Mouse (Mus musculus) CH12.LX (cell line): Measurements from ENCODE around the gene Baiap2l1. TPM values are rescaled to one million over a fixed set of nuclear protein-coding genes. Genes with fewer than 3 reads are reported as not detected.

ENCODE experiments used
- DNase-seq: peaks from one replicate; pipeline ENCODE4 v3.0.0-alpha.2; 2013; ENCODE audit errors: extremely low read depth
- H3K27ac ChIP-seq: 2 replicates; pipeline ENCODE4 v1.5.1; 2012; ENCODE audit warnings: low read depth, mild to moderate bottlenecking, control low read depth, moderate library complexity; ENCODE audit not compliant: insufficient read depth
- H3K27me3 ChIP-seq: replicated peaks from 2 replicates; pipeline ENCODE3; 2012; ENCODE audit warnings: inconsistent platforms
- H3K36me3 ChIP-seq, 2 experiments: replicated peaks in 1 of 2; 2 replicates each; pipeline versions ENCODE3 to v1.6.1; 2012; ENCODE audit warnings: inconsistent platforms in 1 of 2, low read length in 1 of 2, mild to moderate bottlenecking in 1 of 2, mixed read lengths in 1 of 2, moderate library complexity in 1 of 2; ENCODE audit not compliant: control insufficient read depth in 1 of 2, insufficient read depth in 1 of 2
- H3K4me1 ChIP-seq, 2 experiments: 2 replicates each; pipeline ENCODE4 v1.6.1; 2012; ENCODE audit warnings: inconsistent platforms in 1 of 2, moderate library complexity in 1 of 2; ENCODE audit not compliant: insufficient read depth in 2 of 2, control insufficient read depth in 1 of 2
- H3K4me2 ChIP-seq: 2 replicates; pipeline ENCODE4 v1.6.1; 2012; ENCODE audit warnings: low read depth, mild to moderate bottlenecking, control low read depth; ENCODE audit not compliant: poor library complexity, insufficient read depth, severe bottlenecking
- H3K4me3 ChIP-seq, 3 experiments: fragments of 150-350 bp in 1 of 3; sonication (generic) in 1 of 3; replicated peaks in 1 of 3; 2 replicates each; pipeline versions ENCODE3 to v1.5.1; 2011 to 2012; ENCODE audit warnings: low read depth in 2 of 3, low read length in 2 of 3, mild to moderate bottlenecking in 2 of 3, moderate library complexity in 2 of 3, control low read depth in 1 of 3, improper control_type of control experiment in 1 of 3, inconsistent platforms in 1 of 3, mixed read lengths in 1 of 3; ENCODE audit not compliant: poor library complexity in 1 of 3
- H3K79me2 ChIP-seq: replicated peaks from 2 replicates; pipeline ENCODE4 v1.6.1; 2012; ENCODE audit warnings: mild to moderate bottlenecking, moderate library complexity; ENCODE audit not compliant: control insufficient read depth, poor library complexity, insufficient read depth, severe bottlenecking; ENCODE audit errors: extremely low read depth
- H3K9ac ChIP-seq: 2 replicates; pipeline ENCODE4 v1.6.1; 2012; ENCODE audit warnings: low read depth, mild to moderate bottlenecking, control low read depth, moderate library complexity; ENCODE audit not compliant: insufficient read depth
- H3K9me3 ChIP-seq: replicated peaks from 2 replicates; pipeline ENCODE3; 2012; ENCODE audit warnings: low read length, inconsistent platforms, mixed read lengths
- CHD1 ChIP-seq: IDR thresholded peaks from 2 replicates; pipeline ENCODE4 v1.6.1; 2012; ENCODE audit warnings: low read depth, low read length, improper control_type of control experiment, inconsistent platforms
- CHD2 ChIP-seq: IDR thresholded peaks from 2 replicates; pipeline ENCODE4 v1.6.1; 2011; ENCODE audit warnings: low read length, improper control_type of control experiment
- CTCF ChIP-seq, 2 experiments: IDR thresholded peaks in 1 of 2; conservative IDR thresholded peaks in 1 of 2; 2 replicates each; pipeline ENCODE4 v1.5.1; 2011 to 2012; ENCODE audit warnings: low read depth in 2 of 2, low read length in 2 of 2, improper control_type of control experiment in 1 of 2, inconsistent platforms in 1 of 2, mild to moderate bottlenecking in 1 of 2, moderate library complexity in 1 of 2
- ELF1 ChIP-seq: IDR thresholded peaks from 2 replicates; pipeline ENCODE4 v1.6.1; 2014; ENCODE audit warnings: low read depth, mild to moderate bottlenecking, inconsistent platforms, low read length, improper control_type of control experiment
- EP300 ChIP-seq: IDR thresholded peaks from 2 replicates; pipeline ENCODE4 v1.6.1; 2011; ENCODE audit warnings: low read length, improper control_type of control experiment
- ETS1 ChIP-seq: conservative IDR thresholded peaks from 2 replicates; pipeline ENCODE4 v1.6.1; 2012; ENCODE audit warnings: low read depth, mild to moderate bottlenecking, inconsistent platforms, low read length, improper control_type of control experiment, moderate library complexity
- HCFC1 ChIP-seq: IDR thresholded peaks from 2 replicates; pipeline ENCODE4 v1.6.1; 2012; ENCODE audit warnings: low read depth, mild to moderate bottlenecking, inconsistent platforms, low read length, improper control_type of control experiment
- JUN ChIP-seq: IDR thresholded peaks from 2 replicates; pipeline ENCODE4 v1.6.1; 2011; ENCODE audit warnings: low read depth, mild to moderate bottlenecking, low read length, improper control_type of control experiment, moderate library complexity; ENCODE audit not compliant: insufficient read depth
- KAT2A ChIP-seq: IDR thresholded peaks from 2 replicates; pipeline ENCODE4 v1.6.1; 2012; ENCODE audit warnings: low read length, improper control_type of control experiment, inconsistent platforms; ENCODE audit not compliant: insufficient replicate concordance
- MAFK ChIP-seq: IDR thresholded peaks from 2 replicates; pipeline ENCODE4 v1.6.1; 2011; ENCODE audit warnings: low read length, improper control_type of control experiment; ENCODE audit not compliant: insufficient replicate concordance
- MAX ChIP-seq: IDR thresholded peaks from 2 replicates; pipeline ENCODE4 v1.6.1; 2011; ENCODE audit warnings: low read length, improper control_type of control experiment
- MEF2A ChIP-seq: IDR thresholded peaks from 2 replicates; pipeline ENCODE4 v1.6.1; 2014; ENCODE audit warnings: low read depth, mild to moderate bottlenecking, inconsistent platforms, low read length, improper control_type of control experiment, borderline replicate concordance
- MYC ChIP-seq: IDR thresholded peaks from 2 replicates; pipeline ENCODE4 v1.6.1; 2011; ENCODE audit warnings: low read depth, mild to moderate bottlenecking, improper control_type of control experiment, low read length
- NELFE ChIP-seq: IDR thresholded peaks from 2 replicates; pipeline ENCODE4 v1.6.1; 2011; ENCODE audit warnings: low read depth, low read length, improper control_type of control experiment
- NRF1 ChIP-seq: IDR thresholded peaks from 2 replicates; pipeline ENCODE4 v1.6.1; 2014; ENCODE audit warnings: low read depth, mild to moderate bottlenecking, inconsistent platforms, low read length, improper control_type of control experiment, moderate library complexity
- POLR2A ChIP-seq: IDR thresholded peaks from 2 replicates; pipeline ENCODE4 v1.6.1; 2011; ENCODE audit warnings: low read depth, mild to moderate bottlenecking, improper control_type of control experiment, low read length
- POLR2AphosphoS2 ChIP-seq: IDR thresholded peaks from 2 replicates; pipeline ENCODE4 v1.6.1; 2011; ENCODE audit warnings: low read depth, low read length, improper control_type of control experiment
- RAD21 ChIP-seq: IDR thresholded peaks from 2 replicates; pipeline ENCODE4 v1.6.1; 2011; ENCODE audit warnings: low read depth, mild to moderate bottlenecking, low read length, improper control_type of control experiment, moderate library complexity
- RCOR1 ChIP-seq: conservative IDR thresholded peaks from 2 replicates; pipeline ENCODE4 v1.6.1; 2012; ENCODE audit warnings: low read depth, mild to moderate bottlenecking, inconsistent platforms, low read length, improper control_type of control experiment
- SIN3A ChIP-seq: IDR thresholded peaks from 2 replicates; pipeline ENCODE4 v1.6.1; 2012; ENCODE audit warnings: low read length, improper control_type of control experiment, inconsistent platforms
- SMC3 ChIP-seq: IDR thresholded peaks from 2 replicates; pipeline ENCODE4 v1.6.1; 2011; ENCODE audit warnings: low read depth, low read length, improper control_type of control experiment
- TBP ChIP-seq: conservative IDR thresholded peaks from 2 replicates; pipeline ENCODE4 v1.6.1; 2011; ENCODE audit warnings: low read depth, low read length, improper control_type of control experiment
- TCF12 ChIP-seq: IDR thresholded peaks from 2 replicates; pipeline ENCODE4 v1.6.1; 2014; ENCODE audit warnings: low read depth, mild to moderate bottlenecking, inconsistent platforms, low read length, improper control_type of control experiment
- USF2 ChIP-seq: conservative IDR thresholded peaks from 2 replicates; pipeline ENCODE4 v1.6.1; 2011; ENCODE audit warnings: low read depth, low read length, improper control_type of control experiment
- ZC3H11A ChIP-seq: IDR thresholded peaks from 2 replicates; pipeline ENCODE4 v1.6.1; 2012; ENCODE audit warnings: low read depth, mild to moderate bottlenecking, inconsistent platforms, low read length, improper control_type of control experiment
- ZKSCAN1 ChIP-seq: IDR thresholded peaks from 2 replicates; pipeline ENCODE4 v1.6.1; 2012; ENCODE audit warnings: low read depth, inconsistent platforms, low read length, improper control_type of control experiment, borderline replicate concordance
- ZNF384 ChIP-seq: IDR thresholded peaks from 2 replicates; pipeline ENCODE4 v1.6.1; 2012; ENCODE audit warnings: low read depth, low read length, improper control_type of control experiment, inconsistent platforms
- dilution Hi-C: fragments of 300-500 bp; cut with MboI; formaldehyde crosslinking; loops from 2 replicates; pipeline ENCODE4 v1.14.3; 2020; ENCODE audit warnings: low sequenced_read_pairs; ENCODE audit not compliant: extremely low pct_unique_long_range_greater_than_20kb, extremely low pct_ligation_motif_present
- in situ Hi-C: fragments of 300-500 bp; cut with MboI; formaldehyde crosslinking; loops from 3 replicates; pipeline ENCODE4 v1.14.3; 2019; ENCODE audit warnings: low sequenced_read_pairs, low pct_ligation_motif_present, low pct_unique_long_range_greater_than_20kb, mixed read lengths
- polyA plus RNA-seq: library from polyadenylated mRNA; unstranded; fragments of >175 nt; gene quantifications from 2 replicates; pipeline ENCODE4 v1.2.1, GENCODE M21; 2012; ENCODE audit warnings: low read depth; ENCODE audit not compliant: insufficient read length
- total RNA-seq, 2 experiments: library from RNA; depleted of rRNA; stranded (reverse); fragments of 300-350 nt in 1 of 2; fragments of >200 nt in 1 of 2; gene quantifications; 2 replicates each; pipeline ENCODE4 v1.2.3; 2012 to 2014

Baiap2l1 gene
- total and polyA plus RNA-seq, 3 experiments, result 0.04 to 0.40 (median 0.11) TPM

DNA sequence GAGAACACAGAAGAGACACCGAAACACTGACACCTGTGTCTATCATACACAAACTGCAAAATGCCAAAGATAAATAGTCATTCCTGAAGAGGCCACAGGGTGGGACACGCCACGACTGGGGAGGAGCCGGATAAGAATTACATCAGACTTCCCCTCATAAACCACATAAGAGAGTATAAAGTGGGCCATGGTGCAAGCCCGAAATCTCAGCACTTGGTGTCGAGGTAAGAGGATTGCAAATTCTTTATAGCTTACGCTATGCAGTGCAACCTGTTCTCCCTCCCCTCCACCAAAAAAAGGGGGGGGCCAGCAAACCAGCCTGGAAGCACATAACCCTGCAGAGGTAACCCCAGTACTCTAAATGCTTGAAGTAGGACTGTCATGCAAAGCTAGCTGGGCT is 63.0 kb downstream of the Baiap2l1 start:
- Histone ChIP-seq H3K9ac (no peak overlapping the region), H3K4me2 (no peak overlapping the region), H3K9me3 (no peaks in the 10 kb centered on the region), H3K4me1 (no peaks in the 10 kb centered on the region), H3K27me3 (no peaks in the 10 kb centered on the region), H3K79me2 (no peaks in the 10 kb centered on the region), H3K27ac (no peak overlapping the region), H3K36me3 (no peaks in the 10 kb centered on the region), H3K4me3 (no peak overlapping the region)
- in situ Hi-C loops, result no loop called here
- DNase-seq, result no peak
- dilution Hi-C loops, result no loop called here
- TF ChIP-seq NELFE (no peak), ZKSCAN1 (no peak), ZC3H11A (no peak), JUN (no peak), MAX (no peak), POLR2AphosphoS2 (no peak), RCOR1 (no peak), KAT2A (no peak), TBP (no peak), MEF2A (no peak), ZNF384 (no peak), MYC (no peak), HCFC1 (no peak), MAFK (no peak), EP300 (no peak), SIN3A (no peak)

DNA sequence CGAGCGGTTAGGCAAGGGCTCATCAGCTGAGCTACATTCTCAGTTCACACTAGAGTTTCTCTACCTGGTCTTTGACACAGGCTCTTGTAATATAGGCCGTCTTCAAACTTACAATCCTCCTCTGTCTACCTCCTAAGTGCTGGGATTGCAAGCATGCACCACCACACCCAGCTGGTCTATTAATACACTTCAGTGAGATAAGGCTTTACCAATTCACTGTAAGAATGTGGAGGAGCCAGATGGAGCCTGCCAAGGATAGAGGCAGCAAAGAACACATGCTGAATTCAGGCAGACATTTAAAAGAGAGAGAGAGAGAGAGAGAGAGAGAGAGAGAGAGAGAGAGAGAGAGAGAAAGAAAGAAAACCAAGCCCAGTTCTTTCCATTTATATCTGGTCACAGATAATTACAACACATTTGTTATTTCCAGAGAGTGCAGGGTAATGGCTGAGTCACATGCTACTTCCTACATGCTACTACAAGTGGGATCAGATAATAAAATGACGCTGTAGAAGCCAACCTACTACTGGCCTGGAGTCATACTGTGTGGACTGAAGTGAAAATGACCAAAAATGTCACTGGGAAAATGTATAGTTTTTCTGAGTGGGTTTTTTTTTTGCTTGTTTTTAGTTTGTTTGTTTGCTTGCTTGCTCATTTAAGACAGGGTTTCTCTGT is 68.0 kb downstream of the Baiap2l1 start:
- TF ChIP-seq ETS1 (no peak), POLR2A (no peak), RCOR1 (no peak), SMC3 (no peak), CHD2 (no peak), TCF12 (no peak), TBP (no peak), NRF1 (no peak), ELF1 (no peak), MEF2A (no peak), ZNF384 (no peak), MAFK (no peak), RAD21 (no peak), MAX (no peak), SIN3A (no peak), CHD1 (no peak), USF2 (no peak), CTCF (conservative IDR thresholded peaks at IDR 0.05 in 1 of 2, IDR thresholded peaks at IDR 0.05 in 1 of 2; ENCODE audit: low read depth in 2 of 2, low read length in 2 of 2) (no peak)
- Histone ChIP-seq H3K4me1 (peaks cover 7 to 22% of the 10 kb centered on the region in 2 experiments), H3K4me3 (no peak overlapping the region), H3K27me3 (no peaks in the 10 kb centered on the region), H3K36me3 (no peaks in the 10 kb centered on the region), H3K79me2 (no peaks in the 10 kb centered on the region), H3K9ac (no peak overlapping the region), H3K27ac (no peak overlapping the region), H3K4me2 (no peak overlapping the region), H3K9me3 (no peaks in the 10 kb centered on the region)
- no peak for DNase-seq
- dilution Hi-C loops (no loop called here), in situ Hi-C loops (no loop called here)
